In the genomic region with DNA sequence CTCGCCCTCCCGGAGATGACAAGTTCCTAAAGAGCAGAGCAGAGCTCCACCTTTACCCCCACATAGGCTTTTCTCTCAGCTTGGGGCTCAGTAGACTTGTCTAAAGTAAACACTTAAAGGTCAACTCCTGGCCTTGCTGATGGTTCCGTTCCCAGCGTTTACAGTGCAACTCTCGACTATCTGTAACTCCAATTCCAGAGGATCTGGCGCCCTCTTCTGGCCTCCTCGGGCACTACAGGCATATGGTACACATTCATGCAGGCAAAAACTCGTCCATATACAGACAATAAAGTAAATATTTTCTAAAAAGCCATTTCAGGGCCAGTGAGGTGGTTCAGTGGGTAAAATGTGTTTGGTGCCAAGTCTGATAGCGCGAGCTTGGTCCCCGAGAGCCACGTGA, we compare ENCODE assay signal across 11 mouse cellular contexts. TPM values are rescaled to one million over a fixed set of nuclear protein-coding genes. Genes with fewer than 3 reads are reported as not detected.
DNase-seq lines count a peak whose midpoint lies in the region; ATAC-seq and TF ChIP-seq lines count a peak whose summit lies in the region.
"Had no signal": no experiment of that assay in that cellular context is flagged by ENCODE, and none has a peak within 500 bp of the region (broad histone marks: within the 10 kb centered on the region; RNA-seq: fewer than 3 reads in every experiment).

No protein-coding gene starts in this region.

- no peak for DNase-seq in spleen, adult 2 months (ENCODE audit: low read depth in 1 of 2, low spot score in 2 of 2)
- DNase-seq in spleen, postnatal 36 days (ENCODE audit: low spot score in 2 of 2): no peak
- DNase-seq in thymus, postnatal 4 days: peak; percentile 71
- DNase-seq in gastrocnemius, postnatal 14 days: no peak
- DNase-seq: cerebellum, postnatal 36 days; heart, postnatal 14 days had no signal

- H3K9me3 ChIP-seq in intestine, postnatal 0 days (ENCODE audit: control insufficient read depth): no peaks in the 10 kb centered on the region
- no peaks in the 10 kb centered on the region for H3K9me3 ChIP-seq in intestine, embryonic 15.5 days
- H3K9me3 ChIP-seq: forebrain, embryonic 12.5 days had no signal

- ATAC-seq in intestine, postnatal 0 days: no peak
- no peak for ATAC-seq in intestine, embryonic 15.5 days

- TF ChIP-seq POLR2A in spleen, adult 2 months (IDR thresholded peaks at IDR 0.05; ENCODE audit: low read depth, low read length): no peak
- no peak for TF ChIP-seq POLR2A in bone marrow macrophage, adult 2 months (IDR thresholded peaks at IDR 0.05; ENCODE audit: borderline replicate concordance, low read depth, low read length)

- no peak overlapping the region for H3K9ac ChIP-seq in intestine, postnatal 0 days (ENCODE audit: low read depth, low read length)
- H3K9ac ChIP-seq in intestine, embryonic 15.5 days: no peak overlapping the region
- H3K9ac ChIP-seq: forebrain, embryonic 12.5 days had no signal

- WGBS in intestine, postnatal 0 days: 74% methylated on average over 12 of the region's 12 CpGs
- WGBS in intestine, embryonic 15.5 days: 69% methylated on average over 12 of the region's 12 CpGs
- WGBS in spleen, adult 2 months: 77% methylated on average over 12 of the region's 12 CpGs

- H3K4me1 ChIP-seq in intestine, postnatal 0 days (replicated peaks; ENCODE audit: control insufficient read depth, insufficient read depth, low read length): no peaks in the 10 kb centered on the region
- peaks cover 20% of the 10 kb centered on the region for H3K4me1 ChIP-seq in intestine, embryonic 15.5 days (replicated peaks)
- H3K4me1 ChIP-seq in spleen, adult 2 months (ENCODE audit: control insufficient read depth, insufficient read depth, insufficient read length): peaks cover 7% of the 10 kb centered on the region; the same call in 1 of the 2 replicates
- H3K4me1 ChIP-seq in bone marrow macrophage, adult 2 months (ENCODE audit: control insufficient read depth, insufficient read depth, low read length): peaks cover 30% of the 10 kb centered on the region

- no peaks in the 10 kb centered on the region for H3K36me3 ChIP-seq in intestine, postnatal 0 days (ENCODE audit: control insufficient read depth, insufficient read depth)
- no peaks in the 10 kb centered on the region for H3K36me3 ChIP-seq in intestine, embryonic 15.5 days
- no peaks in the 10 kb centered on the region for H3K36me3 ChIP-seq in spleen, adult 2 months (ENCODE audit: control insufficient read depth, insufficient read depth, low read length)

- peak; percentile 70 for TF ChIP-seq CTCF in intestine, postnatal 0 days (IDR thresholded peaks at IDR 0.05; ENCODE audit: low read depth)
- peak; percentile 45; the same call in 1 of the 2 replicates for TF ChIP-seq CTCF in spleen, adult 2 months (IDR thresholded peaks at IDR 0.05; ENCODE audit: extremely low read depth, insufficient read depth, insufficient read length, insufficient replicate concordance)
- peak; percentile 73 for TF ChIP-seq CTCF in bone marrow macrophage, adult 2 months (IDR thresholded peaks at IDR 0.05; ENCODE audit: low read depth, low read length)

- intact Hi-C loops in gastrocnemius, postnatal 14 days (cut with DNase I; ENCODE audit: low total_unique reads): no loop called here

- no peak overlapping the region for H3K4me3 ChIP-seq in intestine, postnatal 0 days (ENCODE audit: low read depth, low read length)
- no peak overlapping the region for H3K4me3 ChIP-seq in intestine, embryonic 15.5 days (replicated peaks)
- H3K4me3 ChIP-seq in spleen, adult 2 months (ENCODE audit: extremely low read depth, insufficient read depth, insufficient read length): no peak overlapping the region
- no peak overlapping the region for H3K4me3 ChIP-seq in bone marrow macrophage, adult 2 months (ENCODE audit: insufficient read depth, low read length)
- H3K4me3 ChIP-seq: forebrain, embryonic 12.5 days; megakaryocyte, embryonic 14.5 days had no signal

- no peak overlapping the region for H3K27ac ChIP-seq in intestine, postnatal 0 days (ENCODE audit: low read depth, low read length)
- no peak overlapping the region for H3K27ac ChIP-seq in intestine, embryonic 15.5 days
- no peak overlapping the region for H3K27ac ChIP-seq in spleen, adult 2 months (ENCODE audit: insufficient read depth, low read length)
- H3K27ac ChIP-seq in bone marrow macrophage, adult 2 months (ENCODE audit: insufficient read depth, low read depth, low read length): no peak overlapping the region
- H3K27ac ChIP-seq: forebrain, embryonic 12.5 days had no signal

- no peaks in the 10 kb centered on the region for H3K27me3 ChIP-seq in intestine, postnatal 0 days (replicated peaks; ENCODE audit: control insufficient read depth, insufficient read depth, low read length)
- H3K27me3 ChIP-seq in intestine, embryonic 15.5 days (replicated peaks): no peaks in the 10 kb centered on the region
- H3K27me3 ChIP-seq in spleen, adult 2 months (ENCODE audit: control insufficient read depth, insufficient read depth, low read length): no peaks in the 10 kb centered on the region
- H3K27me3 ChIP-seq: forebrain, embryonic 12.5 days had no signal

- no peak overlapping the region for H3K4me2 ChIP-seq in intestine, postnatal 0 days (replicated peaks; ENCODE audit: low read depth)
- no peak overlapping the region for H3K4me2 ChIP-seq in intestine, embryonic 15.5 days (replicated peaks)
- H3K4me2 ChIP-seq: forebrain, embryonic 12.5 days had no signal

RNA-seq across cellular contexts. Expression of a gene that starts 35.2 kb away (rescaled TPM):
- polyA plus RNA-seq in intestine, postnatal 0 days (2015; fragmentation: Nextera tagmentation; extraction: Ambion mirVana): 2.9 and 3.1 TPM in 2 replicates
- 9.1 and 10.0 TPM in 2 replicates for polyA plus RNA-seq in intestine, embryonic 15.5 days (2015; fragmentation: Nextera tagmentation; extraction: Ambion mirVana)
- polyA plus RNA-seq in spleen, adult 2 months (2012; rRNA removed): 2.7 and 3.5 TPM in 2 replicates
- not detected in 2 replicates for polyA plus RNA-seq in bone marrow macrophage, adult 2 months (2012; ENCODE audit: insufficient read depth, insufficient read length, missing spikeins)
- 1 to 10 TPM; 4.5 to 5.6 TPM for total RNA-seq in gastrocnemius, postnatal 14 days (2021)
